Mouse (Mus musculus) liver, adult 2 months (tissue): ENCODE measurements around the gene Hand1. TPM values are rescaled to one million over a fixed set of nuclear protein-coding genes. Genes with fewer than 3 reads are reported as not detected.
A peak's percentile ranks its signal among the peaks of the same experiment; 100 is the strongest.

Source experiments
- DNase-seq: peaks from one replicate; pipeline ENCODE4 v3.0.0-alpha.2; 2011; ENCODE audit warnings: low read depth, low spot score; ENCODE audit errors: extremely low read depth
- H3K27ac ChIP-seq: fragments of 200-500 bp; replicated peaks from 2 replicates; pipeline ENCODE4 v1.5.1; 2012; ENCODE audit warnings: low read depth, mild to moderate bottlenecking, control low read depth, inconsistent platforms, low read length; ENCODE audit not compliant: insufficient read depth
- H3K27me3 ChIP-seq: fragments of 200-500 bp; 2 replicates; pipeline ENCODE4 v1.6.1; 2012; ENCODE audit warnings: mild to moderate bottlenecking, moderate library complexity, low read length, inconsistent platforms; ENCODE audit not compliant: control insufficient read depth, insufficient read depth
- H3K36me3 ChIP-seq: fragments of 200-500 bp; 2 replicates; pipeline ENCODE4 v1.6.1; 2012; ENCODE audit warnings: low read length, inconsistent platforms; ENCODE audit not compliant: control insufficient read depth, insufficient read depth
- H3K4me1 ChIP-seq: fragments of 200-500 bp; 2 replicates; pipeline ENCODE4 v1.6.1; 2011; ENCODE audit warnings: low read length; ENCODE audit not compliant: control insufficient read depth, insufficient read depth
- H3K4me3 ChIP-seq: fragments of 200-500 bp; 2 replicates; pipeline ENCODE4 v1.5.1; 2011; ENCODE audit warnings: low read depth, mild to moderate bottlenecking, control low read depth, low read length, moderate library complexity; ENCODE audit not compliant: insufficient read depth
- H3K79me2 ChIP-seq: fragments of 200-500 bp; 2 replicates; pipeline ENCODE4 v1.6.1; 2012; ENCODE audit warnings: inconsistent platforms, mild to moderate bottlenecking, low read length, moderate library complexity; ENCODE audit not compliant: control insufficient read depth, insufficient read depth
- H3K9ac ChIP-seq: fragments of 200-500 bp; 2 replicates; pipeline ENCODE4 v1.6.1; 2012; ENCODE audit warnings: low read depth, mild to moderate bottlenecking, control low read depth, inconsistent platforms, low read length
- CTCF ChIP-seq: fragments of 200-500 bp; IDR thresholded peaks from 2 replicates; pipeline ENCODE4 v1.5.1; 2011; ENCODE audit warnings: low read depth, low read length, control low read depth
- POLR2A ChIP-seq: fragments of 200-500 bp; IDR thresholded peaks from 2 replicates; pipeline ENCODE4 v1.6.1; 2011; ENCODE audit warnings: low read length, control low read depth; ENCODE audit not compliant: insufficient read depth; ENCODE audit errors: extremely low read depth
- WGBS: fragments of 180-500 bp; shearing (Covaris S2); methylation state at CpG from one replicate; pipeline ENCODE4 v1.1.7; 2018; 5-methylcytosine and 5-hydroxymethylcytosine counted together
- polyA plus RNA-seq: library from polyadenylated mRNA; depleted of rRNA; stranded (reverse); fragments of >200 nt; gene quantifications from 2 replicates; pipeline ENCODE4 v1.2.3, GENCODE M21; 2012
- total RNA-seq: library from RNA; depleted of rRNA; stranded (reverse); fragments of >200 nt; gene quantifications from 2 replicates; pipeline ENCODE4 v1.2.3, GENCODE M21; 2014

Hand1 gene
- total and polyA plus RNA-seq, 2 experiments = not detected

DNA sequence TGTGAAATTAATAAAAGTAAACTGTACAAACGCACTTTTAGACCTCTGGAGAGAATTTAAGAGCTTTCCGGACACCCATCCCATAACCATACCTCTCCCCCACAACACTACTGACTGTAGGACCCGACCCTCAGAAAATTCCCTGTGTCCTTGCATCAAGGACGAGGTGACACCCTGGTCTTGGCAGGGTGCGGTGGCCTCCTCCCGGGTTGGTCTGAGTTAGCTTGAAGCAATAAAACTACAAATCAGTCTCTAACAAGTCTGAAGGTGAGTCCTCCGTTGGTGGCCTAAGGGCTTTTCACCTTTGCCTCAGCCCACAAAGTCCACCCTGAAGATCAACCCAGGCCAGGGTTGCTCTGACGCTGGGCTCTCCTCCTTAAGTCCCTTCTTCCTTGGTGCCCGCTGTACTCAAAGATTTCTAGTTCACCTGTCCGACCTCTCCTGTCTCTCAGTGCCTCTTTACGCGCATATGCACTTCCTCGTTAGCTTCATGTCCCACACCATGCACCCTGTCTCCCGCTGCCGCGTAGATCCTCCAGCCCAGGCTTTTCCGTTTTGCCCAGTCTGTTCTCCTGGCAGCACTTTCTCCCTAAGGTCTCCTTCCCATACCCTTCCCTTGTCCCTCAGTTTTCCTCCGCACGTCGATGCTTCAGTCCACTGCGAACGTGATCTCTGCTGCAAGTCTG, 32.2 kb downstream of the Hand1 start:
- Histone ChIP-seq H3K27me3 (no peaks in the 10 kb centered on the region), H3K27ac (peak overlapping the region; percentile 52), H3K36me3 (no peaks in the 10 kb centered on the region), H3K9ac (peak overlapping the region; percentile 75), H3K79me2 (peaks cover 11% of the 10 kb centered on the region), H3K4me1 (peaks cover 6% of the 10 kb centered on the region; the same call in 1 of the 2 replicates), H3K4me3 (peak overlapping the region; percentile 61)
- WGBS = 16% methylated on average over 22 of the region's 22 CpGs
- TF ChIP-seq CTCF = no peak
- TF ChIP-seq POLR2A = no peak
- peak; percentile 46 for DNase-seq

DNA sequence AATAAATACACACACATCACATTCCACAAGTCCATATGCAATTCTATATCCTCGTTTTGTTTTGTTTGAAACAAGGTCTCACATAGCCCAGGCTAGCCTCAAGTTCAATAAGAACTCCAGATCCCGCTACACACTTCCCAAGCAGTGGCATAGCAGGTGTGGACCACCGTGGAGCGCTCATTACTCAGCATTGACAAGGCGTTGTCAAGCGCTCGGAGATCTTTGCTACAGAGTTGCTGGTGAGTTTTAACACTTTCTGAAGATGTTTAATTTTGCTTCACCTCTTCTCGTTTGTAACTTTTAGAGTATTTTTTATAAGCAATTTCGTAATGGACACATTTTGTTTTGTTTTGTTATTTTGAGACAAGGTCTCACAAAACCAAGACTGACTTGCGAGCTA, 33.2 kb downstream of the Hand1 start:
- Histone ChIP-seq H3K36me3 (no peaks in the 10 kb centered on the region), H3K27ac (no peak overlapping the region), H3K79me2 (peaks cover 11% of the 10 kb centered on the region), H3K27me3 (no peaks in the 10 kb centered on the region), H3K4me1 (peaks cover 6% of the 10 kb centered on the region; the same call in 1 of the 2 replicates), H3K4me3 (no peak overlapping the region), H3K9ac (no peak overlapping the region)
- TF ChIP-seq CTCF = no peak
- TF ChIP-seq POLR2A = no peak
- no peak for DNase-seq
- 96% methylated on average over 10 of the region's 10 CpGs for WGBS

DNA sequence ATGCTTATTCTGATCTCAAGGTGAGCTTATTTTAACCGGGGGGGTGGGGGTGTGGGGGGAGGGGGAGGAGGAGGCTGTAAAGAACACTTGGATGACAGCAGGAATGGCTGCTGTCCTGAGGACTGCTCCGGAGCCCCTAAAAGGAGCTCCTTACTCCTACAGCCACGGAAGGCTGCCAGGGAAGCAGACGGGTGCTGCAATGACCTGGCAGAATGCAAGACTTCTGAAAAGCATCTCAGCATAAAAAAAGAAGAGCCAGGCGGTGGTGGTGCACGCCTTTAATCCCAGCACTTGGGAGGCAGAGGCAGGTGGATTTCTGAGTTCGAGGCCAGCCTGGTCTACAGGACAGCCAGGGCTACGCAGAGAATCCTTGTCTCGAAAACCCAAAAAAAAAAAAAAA, 34.8 kb downstream of the Hand1 start:
- no peak overlapping the region for H3K9ac ChIP-seq
- WGBS = 90% methylated on average over 9 of the region's 9 CpGs
- no peak overlapping the region for H3K27ac ChIP-seq
- H3K36me3 ChIP-seq = no peaks in the 10 kb centered on the region
- no peaks in the 10 kb centered on the region for H3K27me3 ChIP-seq
- no peak overlapping the region for H3K4me3 ChIP-seq
- TF ChIP-seq POLR2A (no peak), CTCF (no peak)
- peaks cover 11% of the 10 kb centered on the region for H3K79me2 ChIP-seq
- H3K4me1 ChIP-seq = peaks cover 6% of the 10 kb centered on the region; the same call in 1 of the 2 replicates
- DNase-seq = no peak

DNA sequence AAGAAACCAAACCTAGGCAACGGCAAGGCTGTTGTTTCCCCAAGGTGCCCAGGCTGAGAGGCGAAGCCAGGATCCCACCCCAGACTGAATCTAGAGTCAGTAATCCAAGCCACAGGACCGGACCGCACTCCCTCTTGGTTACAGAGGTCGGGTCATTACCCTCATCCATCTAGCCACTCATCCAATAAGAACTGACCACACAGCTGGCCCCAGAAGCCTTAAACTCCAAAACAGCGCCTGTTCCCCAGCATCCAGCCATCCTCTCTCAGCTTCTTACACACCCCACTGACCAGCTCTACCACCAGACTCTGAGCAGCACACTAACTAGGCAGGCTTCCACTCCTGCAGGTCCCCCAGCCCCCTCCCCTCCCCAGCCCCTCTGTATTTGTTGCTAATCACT, 37.5 kb downstream of the Hand1 start:
- no peak overlapping the region for H3K27ac ChIP-seq
- TF ChIP-seq POLR2A (no peak), CTCF (no peak)
- H3K4me3 ChIP-seq = no peak overlapping the region
- no peak overlapping the region for H3K9ac ChIP-seq
- no peaks in the 10 kb centered on the region for H3K4me1 ChIP-seq
- H3K79me2 ChIP-seq = no peaks in the 10 kb centered on the region
- WGBS = 58% methylated on average over 6 of the region's 6 CpGs
- no peaks in the 10 kb centered on the region for H3K36me3 ChIP-seq
- no peaks in the 10 kb centered on the region for H3K27me3 ChIP-seq
- DNase-seq = no peak

DNA sequence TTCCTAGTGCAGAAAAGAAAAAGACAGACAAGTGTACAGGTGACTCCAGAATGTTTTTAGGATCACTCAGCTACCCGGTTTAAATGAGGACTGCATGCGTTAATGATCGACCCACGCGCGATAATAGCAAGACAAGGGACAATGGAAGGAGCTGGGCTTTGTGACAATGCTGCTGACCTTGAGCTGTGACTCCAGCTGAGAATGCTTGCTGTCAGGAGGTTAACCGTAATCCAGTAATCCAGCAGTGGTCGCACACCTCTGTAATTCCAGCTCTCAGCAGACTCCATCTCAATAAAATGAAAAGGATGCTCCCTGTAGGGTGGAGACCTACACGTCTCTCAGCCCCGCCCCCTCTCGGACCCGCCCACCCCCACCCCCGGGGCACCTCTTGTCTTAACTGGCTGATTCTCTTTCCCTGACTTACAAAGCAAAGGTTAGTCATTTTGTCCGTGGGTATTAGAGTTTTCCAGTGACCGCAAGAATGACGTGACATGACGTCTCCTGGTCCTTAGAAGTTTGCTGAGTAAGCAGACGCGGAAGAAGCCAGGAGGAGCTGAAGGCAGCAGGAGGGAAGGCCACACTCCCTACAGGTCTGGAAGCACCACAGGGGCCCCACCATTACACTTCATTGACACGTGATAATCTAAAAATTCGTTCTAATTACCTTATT, 41.6 kb downstream of the Hand1 start:
- no peak for DNase-seq
- Histone ChIP-seq H3K4me1 (no peaks in the 10 kb centered on the region), H3K4me3 (no peak overlapping the region), H3K27me3 (no peaks in the 10 kb centered on the region), H3K36me3 (no peaks in the 10 kb centered on the region), H3K79me2 (no peaks in the 10 kb centered on the region), H3K9ac (no peak overlapping the region), H3K27ac (no peak overlapping the region)
- 26% methylated on average over 21 of the region's 21 CpGs for WGBS
- TF ChIP-seq POLR2A (no peak), CTCF (no peak)

DNA sequence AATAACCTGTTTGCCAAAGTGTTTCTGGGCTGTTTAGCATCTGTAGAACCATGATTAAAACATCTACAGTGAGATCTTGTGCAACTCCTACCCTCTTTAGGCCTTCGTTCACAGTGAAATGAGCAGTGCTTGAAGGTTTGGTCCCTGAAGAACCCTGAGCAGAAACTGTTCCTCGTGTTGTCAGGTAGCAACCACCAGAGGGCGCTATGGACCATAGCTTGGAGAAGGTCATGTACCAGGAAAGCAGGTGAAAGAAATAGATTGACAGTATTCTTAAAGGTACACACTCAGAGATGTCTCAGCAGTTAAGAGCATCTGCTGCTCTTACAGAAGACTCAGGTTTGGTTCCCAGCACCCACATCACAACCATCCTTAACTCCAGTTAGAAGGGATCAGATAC, 44.7 kb downstream of the Hand1 start:
- Histone ChIP-seq H3K79me2 (no peaks in the 10 kb centered on the region), H3K27ac (no peak overlapping the region), H3K4me3 (no peak overlapping the region), H3K27me3 (no peaks in the 10 kb centered on the region), H3K9ac (no peak overlapping the region), H3K36me3 (no peaks in the 10 kb centered on the region), H3K4me1 (no peaks in the 10 kb centered on the region)
- peak; percentile 56 for DNase-seq
- TF ChIP-seq POLR2A (no peak), CTCF (peak; percentile 73)
- WGBS = 19% methylated on average over 3 of the region's 3 CpGs
